Mouse (Mus musculus) forebrain, embryonic 12.5 days (tissue): ENCODE results near the gene Hypk. TPM values are rescaled to one million over a fixed set of nuclear protein-coding genes. Genes with fewer than 3 reads are reported as not detected.

Experiments used
- ATAC-seq: fragments of 200-750 bp; cut with Nextera tagmentation; 2 replicates; pipeline ENCODE4 v1.8.0; 2017; ENCODE audit warnings: moderate TSS enrichment; ENCODE audit not compliant: low FRiP score
- H3K27ac ChIP-seq: fragments of 300-500 bp; sonication (generic); 2 replicates; pipeline ENCODE4 v1.5.1; 2016; ENCODE audit warnings: mild to moderate bottlenecking
- H3K27me3 ChIP-seq: fragments of 300-500 bp; sonication (generic); 2 replicates; pipeline ENCODE4 v1.6.1; 2016; ENCODE audit warnings: mild to moderate bottlenecking
- H3K36me3 ChIP-seq: fragments of 300-500 bp; sonication (generic); replicated peaks from 2 replicates; pipeline ENCODE4 v1.6.1; 2016; ENCODE audit warnings: mild to moderate bottlenecking
- H3K4me1 ChIP-seq: fragments of 300-500 bp; sonication (generic); 2 replicates; pipeline ENCODE4 v1.6.1; 2016
- H3K4me2 ChIP-seq: fragments of 300-500 bp; sonication (generic); 2 replicates; pipeline ENCODE4 v1.6.1; 2016; ENCODE audit warnings: mild to moderate bottlenecking, moderate library complexity
- H3K4me3 ChIP-seq: fragments of 300-500 bp; sonication (generic); replicated peaks from 2 replicates; pipeline ENCODE4 v1.5.1; 2016; ENCODE audit warnings: mild to moderate bottlenecking
- H3K9ac ChIP-seq: fragments of 300-500 bp; sonication (generic); 2 replicates; pipeline ENCODE4 v1.6.1; 2016; ENCODE audit warnings: mild to moderate bottlenecking
- H3K9me3 ChIP-seq: fragments of 300-500 bp; sonication (generic); 2 replicates; pipeline ENCODE4 v1.6.1; 2016
- WGBS: fragments of 180-500 bp; shearing (Covaris S2); methylation state at CpG from one replicate; pipeline ENCODE4 v1.1.7; 2016; 5-methylcytosine and 5-hydroxymethylcytosine counted together
- polyA plus RNA-seq: library from polyadenylated mRNA; unstranded; fragments of >200 nt; fragmentation: Nextera tagmentation; extraction: Ambion mirVana; gene quantifications from 2 replicates; pipeline ENCODE4 v1.2.1, GENCODE M21; 2016

Gene Hypk
- polyA plus RNA-seq, 1 experiment from 2014 or later = 130 TPM

- no peaks in the 10 kb centered on the region for H3K27me3 ChIP-seq
- H3K9ac ChIP-seq = no peak overlapping the region
- H3K4me2 ChIP-seq = no peak overlapping the region
- no peak overlapping the region for H3K27ac ChIP-seq
- ATAC-seq = no peak
- no peaks in the 10 kb centered on the region for H3K9me3 ChIP-seq
- peaks cover 96% of the 10 kb centered on the region for H3K36me3 ChIP-seq
- H3K4me3 ChIP-seq = no peak overlapping the region
- 100% methylated on average over 1 of the region's 1 CpGs for WGBS
- H3K4me1 ChIP-seq = no peaks in the 10 kb centered on the region
Observed at GRCm38 (mm10) chr2:121434854-121435253, 18.2 kb upstream of the Hypk start.

- H3K9ac ChIP-seq = no peak overlapping the region
- no peak for ATAC-seq
- peaks cover 52% of the 10 kb centered on the region for H3K36me3 ChIP-seq
- no peak overlapping the region for H3K4me3 ChIP-seq
- no peak overlapping the region for H3K27ac ChIP-seq
- no peaks in the 10 kb centered on the region for H3K9me3 ChIP-seq
- H3K27me3 ChIP-seq = peaks cover 30% of the 10 kb centered on the region
- H3K4me1 ChIP-seq = peaks cover 19% of the 10 kb centered on the region
- H3K4me2 ChIP-seq = no peak overlapping the region
- WGBS = 76% methylated on average over 4 of the region's 4 CpGs
Observed at GRCm38 (mm10) chr2:121439746-121440145, 13.3 kb upstream of the Hypk start.

GRCm38 (mm10) chr2:121440834-121441605, 12.1 kb upstream of the Hypk start:
- H3K27ac ChIP-seq = no peak overlapping the region
- 57% methylated on average over 5 of the region's 5 CpGs for WGBS
- H3K9ac ChIP-seq = no peak overlapping the region
- ATAC-seq = no peak
- H3K36me3 ChIP-seq = peaks cover 39% of the 10 kb centered on the region
- H3K9me3 ChIP-seq = no peaks in the 10 kb centered on the region
- H3K4me2 ChIP-seq = no peak overlapping the region
- peaks cover 19% of the 10 kb centered on the region for H3K4me1 ChIP-seq
- H3K4me3 ChIP-seq = no peak overlapping the region
- H3K27me3 ChIP-seq = peaks cover 30% of the 10 kb centered on the region

DNA sequence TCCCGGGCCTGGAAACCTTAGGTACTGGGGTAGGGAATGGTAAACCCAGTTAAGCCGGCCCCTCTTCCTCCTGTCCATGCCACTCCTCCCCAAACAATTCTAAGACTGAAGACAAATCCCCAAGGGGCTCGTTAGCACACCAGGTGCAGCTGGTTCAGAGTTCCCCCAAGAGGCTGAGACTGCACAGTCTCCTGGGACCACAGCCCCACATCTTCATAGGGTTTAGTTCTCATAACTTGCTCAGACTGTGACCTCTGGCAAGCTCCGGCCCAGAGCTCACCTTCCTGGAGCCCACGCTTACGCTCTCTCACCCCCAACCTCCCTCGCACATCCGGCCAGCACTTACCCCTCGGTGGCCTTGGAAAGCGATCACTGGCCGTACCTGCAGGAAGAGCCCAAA, 11.3 kb upstream of the Hypk start:
- Histone ChIP-seq H3K27ac (no peak overlapping the region), H3K4me3 (peak overlapping the region; percentile 41), H3K27me3 (peaks cover 30% of the 10 kb centered on the region), H3K36me3 (peaks cover 34% of the 10 kb centered on the region), H3K4me2 (peak overlapping the region; percentile 72), H3K9me3 (no peaks in the 10 kb centered on the region), H3K4me1 (peaks cover 19% of the 10 kb centered on the region), H3K9ac (peak overlapping the region; percentile 46)
- ATAC-seq = 0 out of 2 replicates have a peak, but pooled peaks have one; percentile 13
- 10% methylated on average over 11 of the region's 11 CpGs for WGBS

DNA sequence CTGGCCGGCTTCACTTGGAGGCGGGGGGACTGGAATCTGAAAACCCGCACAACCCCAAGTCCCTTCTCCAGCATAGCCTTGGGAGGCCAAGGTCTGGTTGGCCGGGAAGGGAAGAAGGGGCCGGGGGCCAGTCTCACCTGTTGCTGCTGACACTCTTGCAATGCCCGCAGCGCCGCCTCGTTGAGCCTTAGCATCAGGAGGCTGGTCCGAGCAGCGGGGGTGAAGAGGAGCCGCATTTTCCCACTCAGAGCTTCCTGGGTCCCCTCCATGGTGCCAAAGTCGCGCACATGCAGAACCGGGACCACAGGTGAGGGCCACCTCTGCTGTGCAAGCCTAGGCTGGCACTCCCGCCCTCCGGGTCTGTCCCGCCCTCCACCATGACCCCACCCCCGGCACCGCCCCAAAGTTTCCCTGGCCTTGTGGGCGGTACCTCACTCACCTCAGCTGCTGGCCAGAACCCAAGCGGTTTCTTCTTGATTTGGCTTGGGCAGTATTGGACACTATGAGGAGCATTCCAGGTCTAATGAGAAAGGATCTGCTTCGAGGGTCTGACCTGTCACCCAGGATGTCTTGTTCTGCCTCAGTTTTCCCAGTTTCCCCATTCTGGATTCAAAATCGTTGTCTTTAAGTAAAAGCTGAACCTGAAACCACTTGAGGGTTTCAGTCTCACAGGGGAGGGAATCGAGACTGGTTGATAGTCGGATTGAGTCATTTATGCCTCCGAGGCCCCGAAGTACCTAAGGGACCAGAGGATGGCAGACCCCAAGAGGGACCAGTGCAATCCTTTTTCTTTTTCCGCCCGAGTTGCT, 10.6 kb upstream of the Hypk start:
- Histone ChIP-seq H3K36me3 (peaks cover 27% of the 10 kb centered on the region), H3K27ac (no peak overlapping the region), H3K9ac (peak overlapping the region; percentile 46), H3K4me1 (peaks cover 19% of the 10 kb centered on the region), H3K9me3 (no peaks in the 10 kb centered on the region), H3K4me3 (peak overlapping the region; percentile 41), H3K27me3 (peaks cover 30% of the 10 kb centered on the region), H3K4me2 (peak overlapping the region; percentile 72)
- ATAC-seq = peak; percentile 72
- 2% methylated on average over 30 of the region's 30 CpGs for WGBS

DNA sequence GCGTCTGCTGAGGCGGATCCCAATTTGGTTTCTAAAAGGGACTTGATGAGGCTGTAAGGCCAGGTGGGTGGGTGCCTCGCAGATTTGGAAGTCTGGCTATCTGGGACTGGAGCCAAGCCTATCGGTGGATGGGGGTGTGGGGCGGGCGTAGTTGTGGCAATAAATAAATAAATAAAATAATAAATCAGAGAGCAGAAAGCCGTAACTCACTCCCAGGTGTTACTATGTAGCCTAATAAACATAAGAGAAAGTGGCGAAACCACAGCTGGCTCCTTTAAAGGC, 10.1 kb upstream of the Hypk start:
- H3K4me2 ChIP-seq = peak overlapping the region; percentile 72
- no peaks in the 10 kb centered on the region for H3K9me3 ChIP-seq
- 21% methylated on average over 8 of the region's 8 CpGs for WGBS
- no peak overlapping the region for H3K27ac ChIP-seq
- ATAC-seq = no peak
- H3K4me3 ChIP-seq = peak overlapping the region; percentile 41; the same call in 1 of the 2 replicates
- 0 out of 2 replicates have a peak overlapping the region, but pooled peaks have one; percentile 12 for H3K9ac ChIP-seq
- H3K27me3 ChIP-seq = peaks cover 30% of the 10 kb centered on the region
- peaks cover 22% of the 10 kb centered on the region for H3K36me3 ChIP-seq
- peaks cover 22% of the 10 kb centered on the region for H3K4me1 ChIP-seq

GRCm38 (mm10) chr2:121444178-121444577, 8.9 kb upstream of the Hypk start, which contains the start of gene Ell3:
Ell3 (minus strand) TSS chr2:121444278.
- peaks cover 30% of the 10 kb centered on the region for H3K27me3 ChIP-seq
- WGBS = 86% methylated on average over 1 of the region's 1 CpGs
- no peaks in the 10 kb centered on the region for H3K9me3 ChIP-seq
- ATAC-seq = no peak
- H3K9ac ChIP-seq = no peak within 1 kb of the TSS
- no peak within 1 kb of the TSS for H3K27ac ChIP-seq
- H3K36me3 ChIP-seq = peaks cover 10% of the 10 kb centered on the region
- H3K4me3 ChIP-seq = no peak within 1 kb of the TSS
- H3K4me2 ChIP-seq = peak within 1 kb of the TSS; percentile 72; the same call in 1 of the 2 replicates
- peaks cover 28% of the 10 kb centered on the region for H3K4me1 ChIP-seq

DNA sequence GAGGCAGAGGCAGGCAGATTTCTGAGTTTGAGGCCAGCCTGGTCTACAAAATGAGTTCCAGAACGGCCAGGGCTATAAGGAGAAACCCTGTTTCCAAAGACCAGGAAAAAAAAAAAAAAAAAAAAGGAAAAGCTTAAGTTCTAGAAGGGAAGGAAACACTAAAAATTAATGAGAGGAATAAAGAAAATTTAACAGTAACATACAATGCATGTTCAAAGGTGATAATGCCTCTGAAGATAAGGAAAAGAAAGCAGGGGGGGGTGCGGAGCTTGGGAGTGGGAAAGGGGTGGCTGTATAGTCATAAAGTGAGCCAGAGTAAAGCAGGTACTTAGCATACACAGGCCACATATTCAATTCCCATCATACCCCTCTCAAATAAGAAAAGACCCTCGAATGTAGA, 8.0 kb upstream of the Hypk start:
- peaks cover 30% of the 10 kb centered on the region for H3K27me3 ChIP-seq
- no peaks in the 10 kb centered on the region for H3K9me3 ChIP-seq
- peaks cover under 1% of the 10 kb centered on the region; the same call in 1 of the 2 replicates for H3K36me3 ChIP-seq
- no peak for ATAC-seq
- no peak overlapping the region for H3K27ac ChIP-seq
- WGBS = 86% methylated on average over 3 of the region's 3 CpGs
- peaks cover 30% of the 10 kb centered on the region for H3K4me1 ChIP-seq
- H3K4me2 ChIP-seq = no peak overlapping the region
- H3K9ac ChIP-seq = no peak overlapping the region
- H3K4me3 ChIP-seq = no peak overlapping the region

DNA sequence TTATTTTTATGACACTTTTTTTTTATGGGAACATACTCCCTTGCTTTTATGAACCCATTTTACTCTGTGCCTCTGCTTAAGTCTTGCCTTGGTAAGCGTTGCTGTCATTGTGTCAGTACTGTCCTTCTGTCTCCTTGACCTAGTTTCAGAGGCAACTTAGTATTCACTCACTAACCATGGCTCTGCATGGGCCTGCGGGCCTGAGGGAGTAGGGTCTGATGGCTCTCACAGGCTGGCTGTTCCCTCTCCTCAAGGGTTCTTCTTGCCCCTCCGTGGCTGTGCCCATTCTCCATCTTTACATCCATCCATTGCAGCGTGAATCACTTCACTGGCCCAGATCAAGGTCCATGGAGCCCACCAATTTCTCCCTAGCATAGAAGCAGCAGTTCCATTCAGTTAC, 6.6 kb upstream of the Hypk start:
- no peak for ATAC-seq
- no peak overlapping the region for H3K9ac ChIP-seq
- peaks cover 42% of the 10 kb centered on the region for H3K4me1 ChIP-seq
- no peaks in the 10 kb centered on the region for H3K9me3 ChIP-seq
- H3K27me3 ChIP-seq = peaks cover 18% of the 10 kb centered on the region
- H3K4me2 ChIP-seq = no peak overlapping the region
- peaks cover 5% of the 10 kb centered on the region for H3K36me3 ChIP-seq
- no peak overlapping the region for H3K4me3 ChIP-seq
- no peak overlapping the region for H3K27ac ChIP-seq
- WGBS = 81% methylated on average over 4 of the region's 4 CpGs

- ATAC-seq = no peak
- Histone ChIP-seq H3K9me3 (no peaks in the 10 kb centered on the region), H3K4me3 (no peak overlapping the region), H3K4me1 (peaks cover 38% of the 10 kb centered on the region), H3K36me3 (peaks cover 7% of the 10 kb centered on the region), H3K27me3 (peaks cover 14% of the 10 kb centered on the region), H3K27ac (no peak overlapping the region), H3K4me2 (no peak overlapping the region), H3K9ac (no peak overlapping the region)
- WGBS = 95% methylated on average over 3 of the region's 3 CpGs
Observed at GRCm38 (mm10) chr2:121447006-121447405, 6.1 kb upstream of the Hypk start.

- H3K4me2 ChIP-seq = peak overlapping the region; percentile 62
- H3K4me1 ChIP-seq = peaks cover 30% of the 10 kb centered on the region
- H3K9ac ChIP-seq = peak overlapping the region; percentile 53
- H3K36me3 ChIP-seq = peaks cover 18% of the 10 kb centered on the region
- no peak for ATAC-seq
- no peaks in the 10 kb centered on the region for H3K9me3 ChIP-seq
- peaks cover 2% of the 10 kb centered on the region; the same call in 1 of the 2 replicates for H3K27me3 ChIP-seq
- H3K4me3 ChIP-seq = peak overlapping the region; percentile 98
- peak overlapping the region; percentile 81; the same call in 1 of the 2 replicates for H3K27ac ChIP-seq
- WGBS = 17% methylated on average over 9 of the region's 9 CpGs
Observed at GRCm38 (mm10) chr2:121448136-121448535, 5.0 kb upstream of the Hypk start.

DNA sequence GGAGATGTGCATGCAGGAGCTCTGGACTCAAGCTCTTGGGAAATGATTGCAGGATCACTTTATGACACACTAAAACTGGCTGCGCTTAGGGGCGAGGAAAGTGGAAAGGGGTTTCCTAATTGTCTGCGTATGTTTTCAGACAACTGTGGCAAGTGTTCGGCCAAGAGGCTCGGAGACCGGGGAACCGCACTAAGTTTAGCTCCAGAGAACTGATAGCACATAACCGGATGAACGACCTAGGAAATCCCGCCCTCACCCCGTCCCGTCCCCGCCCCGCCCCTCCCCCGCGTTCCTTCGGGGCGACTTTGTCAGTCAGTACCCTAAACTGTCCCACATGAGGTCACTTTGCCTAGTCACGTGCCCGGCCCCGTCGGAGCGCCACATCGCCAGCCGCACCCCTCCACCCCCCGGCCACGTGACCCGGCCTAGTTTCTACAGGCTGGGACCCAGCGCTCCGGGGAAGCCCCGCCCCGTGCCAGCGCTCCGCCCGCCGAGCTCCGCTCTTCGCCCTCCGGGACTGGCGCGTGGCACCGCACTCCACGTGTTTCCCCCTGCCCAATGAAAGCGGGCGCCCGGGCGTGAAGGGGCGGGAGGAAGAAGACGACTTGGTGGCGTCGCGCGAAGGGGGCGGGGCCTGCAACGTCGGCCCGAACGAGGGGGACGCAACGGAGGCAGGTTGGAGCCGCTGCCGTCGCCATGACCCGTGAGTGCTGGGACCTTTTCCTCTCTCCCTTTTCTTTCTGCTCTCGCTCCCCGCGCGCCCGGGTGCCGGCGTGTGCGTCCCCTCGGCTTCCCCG, 4.2 kb upstream of the Hypk start, which contains the start of gene Serf2:
TSS of gene Serf2 (plus strand) at position 457 of the 797 bp plus-strand sequence.
- peaks cover 27% of the 10 kb centered on the region for H3K4me1 ChIP-seq
- peak; percentile 99 for ATAC-seq
- H3K27me3 ChIP-seq = no peaks in the 10 kb centered on the region
- H3K9ac ChIP-seq = peak within 1 kb of the TSS; percentile 96
- H3K4me3 ChIP-seq = peak within 1 kb of the TSS; percentile 98
- peaks cover 25% of the 10 kb centered on the region for H3K36me3 ChIP-seq
- WGBS = under 1% methylated on average over 62 of the region's 74 CpGs
- H3K9me3 ChIP-seq = no peaks in the 10 kb centered on the region
- H3K27ac ChIP-seq = peak within 1 kb of the TSS; percentile 93
- H3K4me2 ChIP-seq = peak within 1 kb of the TSS; percentile 93
